Mouse (Mus musculus) megakaryocyte, embryonic 14.5 days (primary cell): ENCODE results near the gene Mgat5b.

ENCODE experiments used
- FLI1 ChIP-seq: IDR thresholded peaks from 2 replicates; pipeline ENCODE4 v1.6.1; 2012; ENCODE audit warnings: low read length, inconsistent platforms, mixed read lengths
- GATA1 ChIP-seq: IDR thresholded peaks from 3 replicates; pipeline ENCODE4 v1.6.1; 2012; ENCODE audit warnings: mixed read lengths, low read length, inconsistent platforms, borderline replicate concordance

DNA sequence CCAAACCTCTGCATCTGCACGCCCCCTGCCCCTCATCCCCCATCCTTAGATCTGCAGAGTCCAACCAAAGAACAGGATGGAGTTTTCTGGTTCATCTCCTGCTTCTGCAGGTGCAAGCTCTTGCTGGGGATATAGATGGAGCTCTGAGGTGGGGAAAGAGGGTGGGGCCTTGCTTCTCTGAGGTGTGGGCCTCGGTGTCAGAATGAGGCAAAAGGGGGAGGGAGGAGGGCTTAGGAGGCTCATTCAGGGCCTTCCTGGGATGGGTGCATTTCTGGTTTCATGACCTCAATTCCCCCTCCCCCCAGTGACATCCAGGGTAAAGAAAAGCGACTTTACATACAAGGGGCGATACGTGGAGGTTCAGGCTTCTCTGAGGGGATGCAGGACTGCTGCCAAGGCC is 31.5 kb upstream of the Mgat5b start:
- no peak for TF ChIP-seq GATA1
- TF ChIP-seq FLI1: no peak
